Mouse (Mus musculus): ENCODE results near the gene Vmn1r188.

DNA sequence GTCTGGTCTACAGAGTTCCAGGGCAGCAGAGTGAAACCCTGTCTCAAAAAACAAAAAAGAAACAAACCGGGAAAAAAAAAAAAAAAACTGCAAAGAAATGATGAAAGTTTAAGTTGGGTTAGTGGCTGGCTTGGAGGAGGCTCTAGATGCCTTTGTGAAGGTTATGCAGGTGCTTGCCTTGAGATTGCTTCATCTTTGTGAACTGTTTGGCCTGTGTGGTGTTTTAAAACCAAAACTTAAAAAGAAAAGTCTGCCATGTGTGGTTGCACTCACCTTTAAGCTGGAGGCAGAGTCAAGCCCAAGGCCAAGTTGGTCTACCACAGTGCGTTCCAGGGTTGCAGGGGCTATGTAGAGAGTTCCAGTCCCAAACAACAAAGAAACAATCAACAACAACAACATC is 35.2 kb upstream of the Vmn1r188 start:
- no peak for TF ChIP-seq CTCF (IDR thresholded peaks at IDR 0.05; ENCODE audit: control insufficient read depth, insufficient read depth, insufficient read length)
- no peak for TF ChIP-seq MYOD1 (IDR thresholded peaks at IDR 0.05; ENCODE audit: control insufficient read depth, insufficient read length, low read depth)
- no peak for TF ChIP-seq MAX (IDR thresholded peaks at IDR 0.05)
- TF ChIP-seq CEBPB (IDR thresholded peaks at IDR 0.05; ENCODE audit: low read depth): no peak
- TF ChIP-seq USF1 (IDR thresholded peaks at IDR 0.05; ENCODE audit: low read depth): no peak

Data from C2C12 (cell line).